Mouse (Mus musculus) heart, embryonic 14.5 days (tissue): ENCODE measurements around the gene Rnpep. TPM values are rescaled to one million over a fixed set of nuclear protein-coding genes. Genes with fewer than 3 reads are reported as not detected.
"Not testable (repeated sequence)": the region's sequence is repeated elsewhere in the genome, so short reads cannot be mapped to it uniquely, and the experiment has no call there.

Experiments
- ATAC-seq: fragments of 200-750 bp; cut with Nextera tagmentation; 2 replicates; pipeline ENCODE4 v1.8.0; 2017; ENCODE audit warnings: low read depth, moderate TSS enrichment; ENCODE audit not compliant: insufficient number of reproducible peaks, insufficient read depth, low FRiP score
- H3K27ac ChIP-seq, 2 experiments: fragments of 200-500 bp in 1 of 2; fragments of 300-500 bp in 1 of 2; sonication (generic) in 1 of 2; replicated peaks in 1 of 2; 2 replicates each; pipeline ENCODE4 v1.5.1; 2012 to 2014; ENCODE audit warnings: low read depth in 2 of 2, low read length in 2 of 2, control low read depth in 1 of 2, mild to moderate bottlenecking in 1 of 2, mixed read lengths in 1 of 2; ENCODE audit not compliant: control insufficient read depth in 1 of 2, insufficient read depth in 1 of 2
- H3K27me3 ChIP-seq: fragments of 300-500 bp; sonication (generic); 2 replicates; pipeline ENCODE4 v1.6.1; 2014; ENCODE audit warnings: mild to moderate bottlenecking, low read length, control low read depth; ENCODE audit not compliant: control insufficient read depth, insufficient read depth
- H3K36me3 ChIP-seq: fragments of 300-500 bp; sonication (generic); 2 replicates; pipeline ENCODE4 v1.6.1; 2014; ENCODE audit warnings: mild to moderate bottlenecking, control low read depth, low read length, mixed read lengths; ENCODE audit not compliant: control insufficient read depth, insufficient read depth
- H3K4me1 ChIP-seq, 2 experiments: fragments of 200-500 bp in 1 of 2; fragments of 300-500 bp in 1 of 2; sonication (generic) in 1 of 2; 2 replicates each; pipeline ENCODE4 v1.6.1; 2012 to 2014; ENCODE audit warnings: low read length in 2 of 2, control low read depth in 1 of 2, mixed read lengths in 1 of 2; ENCODE audit not compliant: control insufficient read depth in 2 of 2, insufficient read depth in 2 of 2
- H3K4me2 ChIP-seq: fragments of 300-500 bp; sonication (generic); 2 replicates; pipeline ENCODE4 v1.6.1; 2014; ENCODE audit warnings: mild to moderate bottlenecking, low read length
- H3K4me3 ChIP-seq, 2 experiments: fragments of 200-500 bp in 1 of 2; fragments of 300-500 bp in 1 of 2; sonication (generic) in 1 of 2; 2 replicates each; pipeline ENCODE4 v1.5.1; 2012 to 2014; ENCODE audit warnings: low read length in 2 of 2, mild to moderate bottlenecking in 2 of 2, control low read depth in 1 of 2, low read depth in 1 of 2, moderate library complexity in 1 of 2; ENCODE audit not compliant: control insufficient read depth in 1 of 2, insufficient read depth in 1 of 2
- H3K9ac ChIP-seq: fragments of 300-500 bp; sonication (generic); 2 replicates; pipeline ENCODE4 v1.6.1; 2014; ENCODE audit warnings: mild to moderate bottlenecking, low read length
- H3K9me3 ChIP-seq: fragments of 300-500 bp; sonication (generic); 2 replicates; pipeline ENCODE4 v1.6.1; 2016; ENCODE audit warnings: low read length, control low read depth; ENCODE audit not compliant: control insufficient read depth
- WGBS: fragments of 180-500 bp; shearing (Covaris S2); extraction: QIAGEN DNeasy Blood & Tissue Kit; methylation state at CpG from one replicate; pipeline ENCODE4 v1.1.7; 2014; 5-methylcytosine and 5-hydroxymethylcytosine counted together
- polyA plus RNA-seq: library from polyadenylated mRNA; unstranded; fragments of >200 nt; fragmentation: Nextera tagmentation; extraction: Ambion mirVana; gene quantifications from 2 replicates; pipeline ENCODE4 v1.2.1, GENCODE M21; 2014

Gene Rnpep
- polyA plus RNA-seq, 1 experiment from 2014 or later, result 53.4 TPM

GRCm38 (mm10) chr1:135244014-135244413 is 39.9 kb downstream of the Rnpep start:
- no peak overlapping the region for H3K4me2 ChIP-seq
- H3K9me3 ChIP-seq, result no peaks in the 10 kb centered on the region
- peaks cover 16% of the 10 kb centered on the region for H3K27me3 ChIP-seq
- no peak overlapping the region for H3K27ac ChIP-seq
- no peak overlapping the region for H3K9ac ChIP-seq
- 77% methylated on average over 8 of the region's 8 CpGs for WGBS
- no peak overlapping the region for H3K4me3 ChIP-seq
- ATAC-seq, result no peak
- peaks cover 4 to 7% of the 10 kb centered on the region in 2 experiments; a peak in 3 of 4 replicates for H3K4me1 ChIP-seq
- no peaks in the 10 kb centered on the region for H3K36me3 ChIP-seq

DNA sequence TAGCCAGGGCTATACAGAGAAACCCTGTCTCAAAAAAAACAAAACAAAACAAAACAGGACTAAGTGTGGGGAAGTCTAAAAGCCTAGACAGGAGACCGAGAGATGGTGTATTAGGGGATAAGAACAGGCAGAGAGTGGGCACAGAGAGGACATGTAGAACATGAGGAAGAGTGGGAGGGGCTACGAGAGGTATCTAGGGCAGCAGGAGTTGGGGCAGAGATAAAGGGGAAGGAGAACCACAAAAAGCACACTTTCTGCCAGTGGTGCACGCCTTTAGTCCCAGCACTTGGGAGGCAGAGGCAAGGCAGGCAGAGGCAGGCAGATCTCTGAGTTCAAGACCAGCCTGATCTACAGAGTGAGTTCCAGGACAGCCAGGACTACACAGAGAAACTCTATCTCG is 43.7 kb downstream of the Rnpep start:
- 84% methylated on average over 4 of the region's 4 CpGs for WGBS

DNA sequence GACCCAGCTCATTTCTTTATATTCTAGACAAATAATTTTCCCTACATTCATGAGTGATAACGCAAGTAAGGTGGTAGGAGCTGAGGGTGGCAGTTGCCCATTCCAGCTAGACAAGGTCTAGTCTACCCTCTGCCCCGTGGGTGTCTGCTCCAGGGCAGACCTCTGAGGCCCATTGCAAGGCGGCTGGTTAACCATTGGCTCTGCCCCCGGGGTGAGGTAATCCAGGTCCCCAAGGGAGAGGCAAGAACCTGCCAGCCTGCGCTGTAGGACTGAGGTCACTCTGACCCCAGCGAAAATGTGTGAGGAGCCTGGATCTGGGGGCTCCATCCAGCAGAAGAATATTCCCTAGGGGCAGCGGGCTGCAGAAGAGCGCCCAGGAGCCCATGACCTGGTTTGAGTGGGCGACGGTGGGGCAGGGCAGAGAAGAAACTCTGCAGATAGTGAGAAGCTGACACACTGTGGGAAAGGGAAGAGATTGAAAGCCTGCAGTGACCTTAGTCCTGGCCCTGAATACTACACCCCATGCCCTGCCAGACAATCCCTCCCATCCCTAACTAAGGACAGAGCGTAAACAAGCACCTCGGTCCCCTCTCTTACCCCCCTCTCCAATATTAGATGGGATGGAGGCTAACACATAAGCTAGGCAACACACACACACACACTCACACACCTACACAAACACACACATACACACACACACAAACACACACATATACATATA is 46.6 kb downstream of the Rnpep start:
- WGBS, result 62% methylated on average over 12 of the region's 12 CpGs
- Histone ChIP-seq H3K36me3 (no peaks in the 10 kb centered on the region), H3K4me1 (no peaks in the 10 kb centered on the region), H3K4me3 (no peak overlapping the region), H3K27me3 (no peaks in the 10 kb centered on the region), H3K9ac (no peak overlapping the region), H3K9me3 (no peaks in the 10 kb centered on the region), H3K4me2 (no peak overlapping the region), H3K27ac (no peak overlapping the region)
- ATAC-seq, result no peak

More for the DNA sequence above, 43.7 kb downstream of the Rnpep start:
- ATAC-seq, H3K4me1 ChIP-seq, H3K4me2 ChIP-seq, H3K27ac ChIP-seq, H3K9ac ChIP-seq, H3K36me3 ChIP-seq, H3K9me3 ChIP-seq, H3K27me3 ChIP-seq, H3K4me3 ChIP-seq: not testable (repeated sequence)

DNA sequence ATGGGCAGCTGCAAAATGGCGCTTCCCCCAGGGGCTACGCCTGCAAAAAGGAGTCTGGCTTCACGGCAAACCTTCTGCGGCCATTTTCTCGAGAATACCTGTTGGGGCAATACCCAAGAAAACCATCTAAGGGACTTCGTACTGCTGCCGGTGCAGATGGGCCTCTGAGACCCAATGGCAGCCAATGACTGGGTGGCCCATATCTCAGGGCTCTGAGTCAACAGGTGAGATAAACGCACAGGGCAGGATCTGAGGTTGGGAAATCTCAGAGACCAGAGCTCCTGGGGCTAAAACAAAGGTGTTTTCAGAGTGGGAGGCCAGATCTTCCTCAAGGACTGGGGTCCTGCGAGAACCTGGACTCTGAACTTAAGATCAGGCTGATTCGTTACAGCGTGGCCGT is 49.1 kb downstream of the Rnpep start:
- WGBS, result 84% methylated on average over 12 of the region's 12 CpGs
- Histone ChIP-seq H3K4me3 (no peak overlapping the region), H3K9me3 (no peaks in the 10 kb centered on the region), H3K4me1 (no peaks in the 10 kb centered on the region), H3K9ac (no peak overlapping the region), H3K36me3 (no peaks in the 10 kb centered on the region), H3K4me2 (no peak overlapping the region), H3K27me3 (no peaks in the 10 kb centered on the region), H3K27ac (no peak overlapping the region)
- no peak for ATAC-seq

DNA sequence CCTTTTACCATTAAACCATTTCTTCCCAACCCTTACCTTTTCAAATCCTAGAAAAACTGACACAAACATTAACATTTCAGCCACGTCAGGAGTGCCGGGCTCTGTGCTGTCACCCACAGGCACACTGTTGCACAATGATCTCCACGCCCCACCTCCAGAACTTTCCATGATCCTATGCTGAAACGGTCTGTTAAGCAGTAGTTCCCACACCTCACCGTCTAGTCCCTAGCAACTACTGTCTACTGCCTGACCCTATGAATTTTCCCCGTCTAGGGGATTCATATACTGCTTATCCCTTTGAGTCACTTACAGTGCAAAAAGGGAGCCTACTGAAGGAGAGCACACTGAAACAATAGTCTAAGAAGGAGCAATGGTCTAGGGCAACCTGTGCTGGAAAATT is 49.9 kb downstream of the Rnpep start:
- Histone ChIP-seq H3K27me3 (no peaks in the 10 kb centered on the region), H3K4me2 (no peak overlapping the region), H3K4me1 (no peaks in the 10 kb centered on the region), H3K9ac (no peak overlapping the region), H3K27ac (no peak overlapping the region), H3K9me3 (no peaks in the 10 kb centered on the region), H3K36me3 (no peaks in the 10 kb centered on the region), H3K4me3 (no peak overlapping the region)
- no peak for ATAC-seq
- 84% methylated on average over 6 of the region's 6 CpGs for WGBS

- H3K4me1 ChIP-seq, H3K27ac ChIP-seq, H3K9me3 ChIP-seq, H3K9ac ChIP-seq, H3K4me2 ChIP-seq, H3K36me3 ChIP-seq, H3K4me3 ChIP-seq, H3K27me3 ChIP-seq, ATAC-seq: not testable (repeated sequence)
- 70% methylated on average over 20 of the region's 20 CpGs for WGBS
Observed at GRCm38 (mm10) chr1:135231878-135232277, 52.0 kb downstream of the Rnpep start.

- Histone ChIP-seq H3K9me3 (no peaks in the 10 kb centered on the region), H3K27ac (no peak overlapping the region), H3K4me1 (no peaks in the 10 kb centered on the region), H3K36me3 (no peaks in the 10 kb centered on the region), H3K9ac (no peak overlapping the region), H3K4me2 (no peak overlapping the region), H3K4me3 (no peak overlapping the region), H3K27me3 (0 out of 2 replicates have a peak, but pooled peaks cover 7% of the 10 kb centered on the region)
- ATAC-seq, result no peak
- 83% methylated on average over 13 of the region's 13 CpGs for WGBS
Observed at GRCm38 (mm10) chr1:135227339-135227950, 56.4 kb downstream of the Rnpep start.
